Mouse (Mus musculus): ENCODE measurements around the gene Prop1. TPM values are rescaled to one million over a fixed set of nuclear protein-coding genes. Genes with fewer than 3 reads are reported as not detected.

Prop1 gene
- total RNA-seq, 2 experiments from 2014 or later = not detected

Other genes with a start within 250 kb of the Prop1 start
- gene Zfp354c, start 126.0 kb downstream of the Prop1 start, total RNA-seq (2021) = 1 to 10 TPM; 8.2 to 9.5 TPM
- gene Zfp879, start 112.2 kb downstream of the Prop1 start, total RNA-seq (2021) = 1 to 10 TPM in 1 of 2 experiments, under 1 TPM in 1; 0.57 to 1.5 TPM
- under 1 TPM; 0.21 to 0.24 TPM for gene Grm6, start 103.1 kb downstream of the Prop1 start, total RNA-seq (2021)
- 1 to 10 TPM; 2.2 to 4.8 TPM for gene Zfp454, start 66.1 kb downstream of the Prop1 start, total RNA-seq (2021)
- gene Zfp2, start 37.6 kb downstream of the Prop1 start, total RNA-seq (2021) = 1 to 10 TPM; 4.9 to 7.0 TPM
- 1 to 10 TPM; 1.4 to 2.6 TPM for gene Zfp354b, start 22.1 kb downstream of the Prop1 start, total RNA-seq (2021)
- gene 4933414I15Rik, start 10.0 kb downstream of the Prop1 start, total RNA-seq (2021) = not detected
- not detected for gene Olfr1378, start 12.8 kb upstream of the Prop1 start, total RNA-seq (2021)
- gene Olfr1377, start 28.2 kb upstream of the Prop1 start, total RNA-seq (2021) = not detected
- gene Olfr51, start 49.8 kb upstream of the Prop1 start, total RNA-seq (2021) = not detected
- gene Olfr54, start 60.5 kb upstream of the Prop1 start, total RNA-seq (2021) = under 1 TPM; 0.09 to 0.33 TPM
- not detected for gene Olfr1375, start 94.3 kb upstream of the Prop1 start, total RNA-seq (2021)
- gene Zfp354a, start 105.5 kb upstream of the Prop1 start, total RNA-seq (2021) = 1 to 10 TPM; 4.5 to 5.8 TPM